Mouse (Mus musculus) neural tube, embryonic 11.5 days (tissue): ENCODE measurements around the gene Rcor1. TPM values are rescaled to one million over a fixed set of nuclear protein-coding genes. Genes with fewer than 3 reads are reported as not detected.

ENCODE experiments used
- ATAC-seq: fragments of 200-750 bp; cut with Nextera tagmentation; 2 replicates; pipeline ENCODE4 v1.8.0; 2017; ENCODE audit warnings: moderate number of reproducible peaks, mild to moderate bottlenecking, moderate TSS enrichment, moderate library complexity; ENCODE audit not compliant: insufficient read depth, low FRiP score, low TSS enrichment
- DNase-seq: peaks from one replicate; pipeline ENCODE4 v3.0.0-alpha.2; 2015; ENCODE audit warnings: low spot score
- H3K27ac ChIP-seq: fragments of 300-500 bp; sonication (generic); 2 replicates; pipeline ENCODE4 v1.5.1; 2014; ENCODE audit warnings: low read depth, mild to moderate bottlenecking, low read length
- H3K27me3 ChIP-seq: fragments of 300-500 bp; sonication (generic); 2 replicates; pipeline ENCODE4 v1.6.1; 2014; ENCODE audit warnings: mild to moderate bottlenecking, low read length, mixed read lengths; ENCODE audit not compliant: control insufficient read depth, insufficient read depth
- H3K36me3 ChIP-seq: fragments of 300-500 bp; sonication (generic); 2 replicates; pipeline ENCODE4 v1.6.1; 2014; ENCODE audit warnings: mild to moderate bottlenecking, low read length, moderate library complexity, mixed read lengths; ENCODE audit not compliant: control insufficient read depth, insufficient read depth
- H3K4me1 ChIP-seq: fragments of 300-500 bp; sonication (generic); 2 replicates; pipeline ENCODE4 v1.6.1; 2014; ENCODE audit warnings: low read length, mixed read lengths; ENCODE audit not compliant: control insufficient read depth, insufficient read depth
- H3K4me2 ChIP-seq: fragments of 300-500 bp; sonication (generic); 2 replicates; pipeline ENCODE4 v1.6.1; 2014; ENCODE audit warnings: low read depth, mild to moderate bottlenecking, moderate library complexity
- H3K4me3 ChIP-seq: fragments of 300-500 bp; sonication (generic); 2 replicates; pipeline ENCODE4 v1.5.1; 2014; ENCODE audit warnings: low read depth, low read length
- H3K9ac ChIP-seq: fragments of 300-500 bp; sonication (generic); 2 replicates; pipeline ENCODE4 v1.6.1; 2014; ENCODE audit warnings: mild to moderate bottlenecking, low read length
- H3K9me3 ChIP-seq: fragments of 300-500 bp; sonication (generic); 2 replicates; pipeline ENCODE4 v1.6.1; 2016; ENCODE audit warnings: low read length; ENCODE audit not compliant: control insufficient read depth
- WGBS: fragments of 180-500 bp; shearing (Covaris S2); extraction: QIAGEN DNeasy Blood & Tissue Kit; methylation state at CpG from one replicate; pipeline ENCODE4 v1.1.7; 2014; 5-methylcytosine and 5-hydroxymethylcytosine counted together
- polyA plus RNA-seq: library from polyadenylated mRNA; unstranded; fragments of >200 nt; fragmentation: Nextera tagmentation; extraction: Ambion mirVana; gene quantifications from 2 replicates; pipeline ENCODE4 v1.2.1, GENCODE M21; 2014

Gene Rcor1
- polyA plus RNA-seq, 1 experiment from 2014 or later: 16.1 TPM

DNA sequence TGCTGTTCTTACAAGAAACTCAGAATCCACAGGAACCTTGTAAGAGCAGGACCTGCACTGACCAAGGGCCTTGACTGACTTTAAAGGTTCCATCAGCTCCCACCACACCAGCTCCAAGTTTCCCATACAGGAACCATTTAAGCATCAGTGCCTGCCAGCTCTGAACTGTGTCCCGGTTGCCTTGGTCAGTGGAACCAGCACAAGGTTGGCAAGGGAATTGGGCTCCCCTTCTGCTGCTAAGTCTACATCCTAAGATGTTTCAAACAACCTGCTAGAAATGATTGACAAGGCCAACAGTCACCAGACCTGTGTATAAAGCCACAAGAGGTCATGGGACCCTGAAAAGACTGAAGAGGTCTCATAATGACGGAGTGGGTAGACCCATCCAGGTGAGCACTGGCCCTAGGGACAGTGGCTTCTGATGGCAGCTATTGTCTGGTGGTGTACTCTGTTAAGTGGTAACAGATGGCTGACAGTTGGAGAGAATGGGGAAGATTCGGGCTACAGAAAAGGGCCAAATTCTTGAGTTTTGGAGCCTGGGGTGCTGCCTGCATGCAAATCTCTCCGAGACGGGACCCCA is 80.4 kb downstream of the Rcor1 start:
- no peaks in the 10 kb centered on the region for H3K4me1 ChIP-seq
- WGBS: 87% methylated on average over 5 of the region's 5 CpGs
- DNase-seq: no peak
- no peak overlapping the region for H3K4me3 ChIP-seq
- peaks cover 8% of the 10 kb centered on the region; the same call in 1 of the 2 replicates for H3K36me3 ChIP-seq
- no peak overlapping the region for H3K4me2 ChIP-seq
- H3K9ac ChIP-seq: no peak overlapping the region
- no peak overlapping the region for H3K27ac ChIP-seq
- no peak for ATAC-seq
- H3K27me3 ChIP-seq: no peaks in the 10 kb centered on the region
- no peaks in the 10 kb centered on the region for H3K9me3 ChIP-seq

DNA sequence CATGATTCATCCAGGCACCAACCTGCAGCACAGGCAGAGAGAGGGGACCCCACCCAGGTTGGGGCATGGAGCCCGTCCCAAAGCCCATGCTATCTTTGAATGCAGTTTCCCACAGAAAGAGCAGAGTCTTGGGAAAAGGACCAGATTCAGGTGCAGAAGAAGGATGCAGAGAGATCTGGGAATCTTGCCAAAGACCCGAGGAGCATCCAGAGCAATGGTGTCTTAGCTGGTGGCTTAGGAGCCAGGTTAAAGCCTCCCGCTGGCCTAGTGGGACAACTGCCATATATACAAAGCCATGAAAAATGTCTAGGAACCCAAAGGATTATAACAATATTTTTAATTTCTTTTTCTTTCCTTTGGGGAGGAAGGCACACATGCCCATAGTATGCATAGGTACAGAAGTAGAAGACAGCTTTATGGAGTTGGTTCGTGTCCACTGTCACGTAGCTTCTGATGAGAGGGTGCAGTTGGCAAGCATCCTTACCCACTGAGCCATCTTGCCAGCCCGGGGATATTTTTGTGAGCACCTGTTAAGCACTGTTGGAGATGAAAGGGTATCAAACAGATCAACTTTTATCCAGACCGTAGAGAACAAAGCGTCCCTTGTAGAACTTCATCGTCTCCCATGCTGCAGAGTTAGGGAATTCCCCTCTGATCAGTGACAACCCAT is 82.0 kb downstream of the Rcor1 start:
- WGBS: 91% methylated on average over 9 of the region's 9 CpGs
- peaks cover 8% of the 10 kb centered on the region; the same call in 1 of the 2 replicates for H3K36me3 ChIP-seq
- no peak overlapping the region for H3K27ac ChIP-seq
- no peaks in the 10 kb centered on the region for H3K4me1 ChIP-seq
- H3K4me3 ChIP-seq: no peak overlapping the region
- no peaks in the 10 kb centered on the region for H3K9me3 ChIP-seq
- DNase-seq (no peak), ATAC-seq (no peak)
- H3K4me2 ChIP-seq: no peak overlapping the region
- H3K27me3 ChIP-seq: no peaks in the 10 kb centered on the region
- no peak overlapping the region for H3K9ac ChIP-seq

- Histone ChIP-seq H3K27me3 (no peaks in the 10 kb centered on the region), H3K27ac (no peak overlapping the region), H3K36me3 (0 out of 2 replicates have a peak, but pooled peaks cover 4% of the 10 kb centered on the region), H3K9me3 (no peaks in the 10 kb centered on the region), H3K4me1 (no peaks in the 10 kb centered on the region), H3K4me2 (no peak overlapping the region), H3K4me3 (no peak overlapping the region), H3K9ac (no peak overlapping the region)
- no peak for ATAC-seq
- no peak for DNase-seq
Observed at GRCm38 (mm10) chr12:111122332-111122852, 83.2 kb downstream of the Rcor1 start.

DNA sequence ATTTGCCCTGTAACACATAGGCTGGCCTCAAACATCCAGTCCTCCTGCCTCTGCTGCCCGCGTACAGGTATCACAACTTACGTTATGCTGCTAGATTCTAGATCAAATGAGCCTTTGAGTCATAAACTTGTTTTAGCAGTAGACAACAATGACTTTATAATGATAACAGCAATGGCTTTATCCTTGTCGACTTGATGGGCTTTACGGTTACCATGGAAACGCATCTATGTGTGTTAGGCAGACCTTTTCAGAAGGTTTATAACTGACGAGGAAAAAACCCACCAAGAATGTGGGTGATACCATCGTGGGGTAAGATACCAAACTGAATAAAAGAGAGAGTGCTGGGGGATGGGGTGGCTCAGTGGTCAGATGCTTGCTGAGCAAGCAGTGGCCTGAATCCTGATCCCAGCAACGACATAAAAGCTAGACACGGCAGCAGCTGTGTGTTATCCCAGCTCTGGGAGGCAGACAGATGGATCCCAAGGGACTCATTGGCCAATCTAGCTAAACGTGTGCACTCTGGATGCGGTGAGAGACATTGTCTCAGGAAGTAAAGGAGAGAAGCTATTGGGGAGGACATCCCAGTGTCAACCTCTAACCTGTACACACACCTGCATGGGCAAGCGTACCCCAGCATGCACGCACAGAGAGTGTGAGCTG is 85.6 kb downstream of the Rcor1 start:
- Histone ChIP-seq H3K27ac (no peak overlapping the region), H3K4me2 (no peak overlapping the region), H3K27me3 (no peaks in the 10 kb centered on the region), H3K4me3 (no peak overlapping the region), H3K4me1 (no peaks in the 10 kb centered on the region), H3K9ac (no peak overlapping the region), H3K9me3 (no peaks in the 10 kb centered on the region), H3K36me3 (no peaks in the 10 kb centered on the region)
- 65% methylated on average over 14 of the region's 14 CpGs for WGBS
- ATAC-seq (no peak), DNase-seq (peak; percentile 21)

GRCm38 (mm10) chr12:111125666-111126065 is 86.5 kb downstream of the Rcor1 start:
- no peak for DNase-seq
- ATAC-seq: no peak
- no peak overlapping the region for H3K4me2 ChIP-seq
- no peak overlapping the region for H3K9ac ChIP-seq
- no peaks in the 10 kb centered on the region for H3K27me3 ChIP-seq
- H3K4me1 ChIP-seq: no peaks in the 10 kb centered on the region
- H3K4me3 ChIP-seq: no peak overlapping the region
- no peak overlapping the region for H3K27ac ChIP-seq
- 84% methylated on average over 6 of the region's 6 CpGs for WGBS
- no peaks in the 10 kb centered on the region for H3K9me3 ChIP-seq
- H3K36me3 ChIP-seq: no peaks in the 10 kb centered on the region

DNA sequence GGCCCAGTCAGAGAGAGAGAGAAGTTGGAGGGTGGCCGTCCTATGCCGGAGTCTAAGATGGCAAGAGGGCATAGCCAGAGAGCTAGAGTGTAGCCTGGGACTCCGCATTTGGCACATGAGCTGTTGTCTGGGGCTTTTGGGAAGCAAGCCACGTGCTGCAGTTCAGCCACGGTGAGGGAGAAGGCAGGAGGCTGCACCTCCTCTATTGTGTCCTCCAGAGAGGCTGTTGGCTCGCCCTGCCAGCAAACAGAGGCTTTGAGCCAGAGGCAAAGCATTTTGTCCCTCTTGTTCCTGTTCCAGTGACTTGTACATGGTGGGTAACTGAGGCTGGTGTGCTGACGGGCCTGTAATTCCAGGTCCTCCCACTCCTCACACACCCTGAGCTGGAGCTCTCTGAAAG is 95.0 kb downstream of the Rcor1 start:
- Histone ChIP-seq H3K4me2 (no peak overlapping the region), H3K4me1 (no peaks in the 10 kb centered on the region), H3K27me3 (no peaks in the 10 kb centered on the region), H3K4me3 (no peak overlapping the region), H3K36me3 (no peaks in the 10 kb centered on the region), H3K27ac (no peak overlapping the region), H3K9ac (no peak overlapping the region), H3K9me3 (no peaks in the 10 kb centered on the region)
- WGBS: 93% methylated on average over 7 of the region's 7 CpGs
- no peak for ATAC-seq
- DNase-seq: no peak

- H3K9me3 ChIP-seq: no peaks in the 10 kb centered on the region
- no peaks in the 10 kb centered on the region for H3K36me3 ChIP-seq
- H3K27me3 ChIP-seq: no peaks in the 10 kb centered on the region
- no peaks in the 10 kb centered on the region for H3K4me1 ChIP-seq
- H3K4me2 ChIP-seq: no peak overlapping the region
- no peak overlapping the region for H3K9ac ChIP-seq
- DNase-seq (no peak), ATAC-seq (no peak)
- H3K4me3 ChIP-seq: no peak overlapping the region
- 79% methylated on average over 19 of the region's 19 CpGs for WGBS
- no peak overlapping the region for H3K27ac ChIP-seq
Observed at GRCm38 (mm10) chr12:111134791-111135733, 95.9 kb downstream of the Rcor1 start.

DNA sequence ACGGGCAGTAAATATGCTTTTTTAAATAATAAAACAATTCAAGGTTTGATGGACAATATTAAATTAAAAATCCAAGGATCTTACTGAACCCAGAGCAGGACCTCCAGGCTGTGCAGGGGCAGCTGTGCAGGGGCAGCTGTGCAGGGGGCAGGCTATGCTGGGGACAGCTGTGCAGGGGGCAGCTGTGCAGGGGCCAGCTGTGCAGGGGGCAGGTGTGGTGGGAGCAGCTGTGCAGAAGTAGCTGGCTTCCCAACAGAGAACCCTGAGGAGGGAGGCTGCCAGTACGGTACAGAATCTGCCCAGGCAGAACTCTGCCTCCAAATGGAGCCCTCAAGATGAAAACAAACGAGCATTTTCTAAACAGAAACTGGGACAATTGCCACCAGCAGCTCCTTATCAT is 96.8 kb downstream of the Rcor1 start:
- no peak overlapping the region for H3K4me2 ChIP-seq
- no peaks in the 10 kb centered on the region for H3K36me3 ChIP-seq
- ATAC-seq: no peak
- H3K9me3 ChIP-seq: no peaks in the 10 kb centered on the region
- no peak overlapping the region for H3K9ac ChIP-seq
- no peak overlapping the region for H3K4me3 ChIP-seq
- H3K4me1 ChIP-seq: no peaks in the 10 kb centered on the region
- H3K27ac ChIP-seq: no peak overlapping the region
- 76% methylated on average over 3 of the region's 3 CpGs for WGBS
- DNase-seq: no peak
- H3K27me3 ChIP-seq: no peaks in the 10 kb centered on the region
